Mouse (Mus musculus): ENCODE results near the gene Pf4.
"Not testable (repeated sequence)": the region's sequence is repeated elsewhere in the genome, so short reads cannot be mapped to it uniquely, and the experiment has no call there.

The Pf4 gene

DNA sequence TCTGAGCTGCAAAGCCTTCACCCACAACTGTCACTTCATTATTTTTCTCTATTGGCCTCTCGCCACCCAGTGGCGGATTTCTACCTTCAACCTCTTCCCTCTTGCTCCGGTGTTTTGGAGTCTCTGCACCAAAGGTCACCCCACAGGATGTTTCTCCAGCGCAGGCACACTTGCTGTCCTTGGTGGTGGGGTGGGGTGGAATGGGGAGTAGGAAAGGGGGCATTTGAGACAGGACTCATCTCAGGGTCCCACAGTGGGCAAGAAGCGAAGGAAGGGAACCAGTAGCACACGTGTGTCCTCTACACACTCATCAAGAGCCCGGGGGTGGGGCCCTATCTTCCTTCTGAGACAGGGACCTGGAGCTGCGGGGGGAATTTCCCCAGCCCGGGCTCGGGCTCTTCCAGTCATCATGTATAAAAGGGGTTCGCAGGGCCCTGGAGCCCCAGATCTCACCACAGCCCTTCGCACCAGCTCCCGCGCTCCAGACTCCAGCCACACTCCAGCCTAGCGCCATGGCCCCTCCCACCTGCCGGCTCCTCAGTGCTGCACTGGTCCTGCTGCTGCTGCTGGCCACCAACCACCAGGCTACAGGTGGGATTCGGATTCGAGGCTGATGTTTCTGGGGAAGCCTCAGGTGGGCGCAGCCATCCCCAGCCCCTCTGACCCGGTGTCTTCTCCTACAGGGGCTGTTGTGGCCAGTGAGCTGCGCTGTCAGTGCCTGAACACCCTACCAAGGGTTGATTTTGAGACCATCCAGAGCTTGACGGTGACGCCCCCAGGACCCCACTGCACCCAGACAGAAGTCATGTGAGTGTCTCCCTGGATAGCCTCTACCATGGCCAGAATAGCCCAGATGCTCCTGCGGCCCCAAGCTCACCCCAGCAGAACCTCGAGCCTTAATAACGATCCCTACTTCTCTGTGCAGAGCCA, 13.7 kb downstream of the Pf4 start, which contains the start of gene Cxcl3:
Gene Cxcl3, plus strand, starts transcription at position 445 of the 930 bp plus-strand sequence.
- DNase-seq (ENCODE audit: low spot score in 2 of 2), result no peak

DNA sequence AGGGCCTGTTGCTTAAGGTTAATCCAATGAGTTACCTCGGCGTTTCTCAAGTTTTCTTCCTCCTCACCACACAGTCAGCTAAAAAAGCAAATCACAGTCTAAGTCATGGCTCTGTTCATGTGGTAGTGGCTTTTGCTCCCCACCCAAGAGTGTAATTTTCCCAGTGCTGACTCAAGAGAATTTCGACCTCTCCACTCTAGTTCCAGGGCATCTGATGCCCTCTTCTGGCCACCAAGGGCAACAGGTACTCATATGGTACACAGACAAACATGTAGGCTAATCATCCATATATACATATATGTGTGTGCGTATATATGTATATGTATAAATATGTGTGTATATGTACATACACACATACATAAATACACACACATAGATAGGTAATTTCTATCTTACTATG, 15.9 kb downstream of the Pf4 start:
- DNase-seq (ENCODE audit: low spot score in 2 of 2), result no peak

DNA sequence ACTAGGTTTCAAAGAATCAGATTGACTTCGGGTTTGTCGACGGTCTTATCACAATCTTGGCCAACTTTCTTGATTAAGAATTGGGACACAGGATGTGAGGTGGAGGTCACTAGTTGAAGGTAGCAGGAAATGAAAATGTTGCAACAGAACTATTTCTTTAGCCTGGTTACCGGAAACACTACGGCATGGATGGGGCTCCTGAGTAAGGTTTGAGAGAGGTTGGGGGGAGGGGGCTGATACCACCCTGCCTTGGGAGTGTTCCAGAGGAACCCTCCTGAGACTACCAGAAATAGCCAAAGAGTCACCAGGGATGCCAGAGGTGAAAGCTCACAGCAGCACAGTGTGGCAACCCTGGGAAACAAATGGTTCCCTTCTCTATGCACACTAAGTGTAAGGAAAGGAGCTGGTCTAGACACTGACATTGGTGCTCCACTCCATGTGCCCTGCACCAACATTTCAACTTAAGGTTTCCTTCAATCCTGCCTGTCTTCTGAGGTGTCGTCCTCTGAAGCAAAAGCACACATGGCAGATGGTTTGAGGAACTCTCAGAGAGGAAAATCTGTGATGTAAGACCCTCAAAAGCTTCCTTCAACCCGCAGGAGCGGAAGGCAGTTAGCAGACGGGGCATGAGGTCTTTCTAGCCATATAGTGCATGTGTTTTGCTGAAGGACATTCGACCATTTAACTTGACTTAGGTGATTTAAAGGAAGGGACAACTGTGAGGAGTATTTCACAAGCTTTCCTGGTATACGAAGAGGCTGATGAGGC, 17.3 kb downstream of the Pf4 start:
- DNase-seq (ENCODE audit: low spot score in 2 of 2), result no peak

DNA sequence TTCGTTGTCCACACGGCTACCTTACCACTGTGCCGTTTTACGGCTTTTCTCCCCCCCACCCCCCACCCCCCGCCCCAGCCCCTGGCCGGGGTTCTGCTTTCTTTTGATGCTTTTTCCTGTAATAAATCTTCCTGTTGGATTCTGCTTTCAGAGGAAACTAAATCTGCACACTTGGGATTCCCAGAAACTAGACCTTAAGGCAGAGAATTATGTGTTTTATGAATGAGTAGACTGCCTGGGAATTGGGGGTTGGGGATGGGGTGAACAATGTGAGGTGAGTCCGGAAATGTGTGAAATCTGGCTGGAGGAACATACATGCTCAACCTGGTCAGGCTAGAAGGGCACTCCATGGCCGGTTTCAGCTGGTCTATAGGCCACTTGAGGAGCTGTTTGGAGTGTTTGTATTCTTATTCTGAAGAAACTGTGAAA, 17.9 kb downstream of the Pf4 start:
- no peak for DNase-seq (ENCODE audit: low spot score in 2 of 2)

DNA sequence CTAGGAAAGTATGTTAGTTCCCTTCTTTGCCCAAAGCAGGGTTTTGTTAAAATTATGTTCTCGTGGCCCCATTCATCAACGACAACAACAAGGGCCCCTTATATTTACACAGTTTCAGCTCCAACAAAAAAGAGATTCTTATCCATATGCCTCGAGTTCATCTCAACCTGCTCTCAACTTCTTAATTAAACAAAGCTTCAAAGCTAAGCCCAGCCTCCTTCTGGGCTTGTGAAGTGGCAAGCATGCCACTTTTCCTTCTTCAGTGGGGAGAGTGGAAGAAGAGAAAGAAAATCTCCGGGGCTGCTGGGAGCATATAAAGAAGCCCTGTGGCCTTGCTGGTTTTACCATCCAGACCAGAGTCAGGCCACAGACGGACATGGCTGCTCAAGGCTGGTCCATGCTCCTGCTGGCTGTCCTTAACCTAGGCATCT, 22.0 kb downstream of the Pf4 start, which contains the start of gene Cxcl15:
Gene Cxcl15, plus strand, starts transcription at position 340 of the 431 bp plus-strand sequence.
- DNase-seq (ENCODE audit: low spot score in 2 of 2), result no peak

DNA sequence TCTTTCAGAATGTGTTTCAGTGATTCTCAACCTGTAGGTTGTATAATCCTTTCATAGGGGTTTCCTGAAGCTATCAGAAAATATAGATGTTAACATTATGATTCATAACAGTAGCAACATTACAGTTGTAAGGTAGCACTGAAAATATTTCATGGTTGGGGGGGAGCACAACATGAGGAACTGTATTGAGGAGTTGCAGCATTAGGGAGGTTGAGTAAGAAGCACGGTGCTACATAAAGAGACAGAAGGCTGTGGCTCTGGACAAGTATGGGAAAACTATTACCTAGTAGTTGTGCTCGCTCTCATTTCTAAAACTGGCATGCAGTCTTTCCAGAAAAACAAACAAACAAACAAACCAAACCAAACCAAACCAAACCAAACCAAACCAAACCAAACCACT, 23.2 kb downstream of the Pf4 start:
- DNase-seq (ENCODE audit: low spot score in 2 of 2), result not testable (repeated sequence)

DNA sequence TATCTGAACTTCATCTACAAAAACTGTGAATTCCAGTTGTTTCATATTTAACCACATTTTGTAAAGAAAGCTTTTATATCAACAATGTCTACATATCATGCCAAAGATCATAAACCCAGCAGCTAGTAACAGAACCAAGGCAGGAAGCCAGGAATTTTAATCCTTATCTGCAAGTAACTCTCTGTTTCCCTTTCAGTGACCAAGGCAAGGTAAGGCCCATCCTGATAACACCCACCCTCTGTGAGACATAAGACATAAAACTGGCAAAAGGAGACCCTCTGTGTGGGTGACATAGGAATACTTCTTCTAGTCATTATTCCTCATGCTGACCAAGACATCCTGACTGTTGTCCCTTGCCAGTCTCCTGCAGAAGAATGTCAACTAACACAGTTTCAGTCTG, 32.3 kb downstream of the Pf4 start:
- DNase-seq (ENCODE audit: low spot score in 2 of 2), result no peak

DNA sequence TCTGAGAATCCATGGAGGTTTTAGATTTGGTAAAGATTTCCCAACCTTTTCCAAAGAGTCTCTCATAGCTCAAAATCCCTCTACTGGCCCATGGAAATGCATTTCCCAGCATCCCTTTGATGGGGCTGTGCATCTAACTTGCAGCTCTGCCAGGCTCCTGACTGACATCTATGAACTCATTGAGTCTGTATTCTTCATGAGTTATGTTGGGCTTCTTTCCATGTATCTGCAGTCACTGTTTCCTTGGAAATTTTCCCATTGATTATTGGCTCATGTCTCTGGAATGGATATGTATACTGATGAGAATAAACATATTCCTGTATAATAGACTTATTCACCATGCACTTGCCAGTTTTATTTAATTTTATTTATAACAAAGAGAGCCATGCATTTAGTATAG, 33.8 kb downstream of the Pf4 start:
- DNase-seq (ENCODE audit: low spot score in 2 of 2), result no peak

DNA sequence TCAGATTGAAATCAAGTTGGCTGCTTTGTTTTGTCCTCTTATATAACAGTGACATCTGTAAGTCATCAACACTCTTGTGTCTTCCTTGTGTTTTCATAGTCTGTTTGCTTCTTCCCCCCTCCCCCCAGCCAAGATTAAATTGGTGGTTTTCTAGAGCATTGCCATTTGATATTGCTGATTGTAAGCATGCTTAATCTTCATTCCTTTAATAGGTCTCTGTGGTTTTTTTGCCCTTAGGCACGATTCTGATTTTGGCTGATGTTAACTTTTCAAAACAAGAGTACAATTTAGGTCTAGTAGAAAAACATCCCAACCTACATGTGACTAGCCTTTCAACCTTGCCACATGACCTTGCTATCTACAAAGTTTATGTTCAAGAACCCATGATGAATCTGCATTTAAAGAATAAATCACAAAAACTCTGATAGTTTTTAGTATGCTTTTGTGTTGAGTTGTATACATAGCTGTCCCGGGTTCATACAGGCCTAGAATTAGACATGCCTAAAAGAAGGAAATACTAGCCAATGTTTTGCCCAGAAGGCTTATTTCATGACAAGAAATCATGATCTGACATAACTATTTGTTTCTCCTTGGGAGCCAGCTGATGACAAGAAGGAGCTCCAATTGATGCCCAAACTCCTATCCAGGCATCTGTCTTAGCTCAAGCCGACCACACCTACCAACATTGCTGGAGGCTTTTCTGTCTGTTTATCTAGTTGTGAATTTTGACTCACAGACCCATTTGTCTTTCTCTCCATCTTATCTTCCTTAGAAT, 35.1 kb downstream of the Pf4 start:
- no peak for DNase-seq (ENCODE audit: low spot score in 2 of 2)

DNA sequence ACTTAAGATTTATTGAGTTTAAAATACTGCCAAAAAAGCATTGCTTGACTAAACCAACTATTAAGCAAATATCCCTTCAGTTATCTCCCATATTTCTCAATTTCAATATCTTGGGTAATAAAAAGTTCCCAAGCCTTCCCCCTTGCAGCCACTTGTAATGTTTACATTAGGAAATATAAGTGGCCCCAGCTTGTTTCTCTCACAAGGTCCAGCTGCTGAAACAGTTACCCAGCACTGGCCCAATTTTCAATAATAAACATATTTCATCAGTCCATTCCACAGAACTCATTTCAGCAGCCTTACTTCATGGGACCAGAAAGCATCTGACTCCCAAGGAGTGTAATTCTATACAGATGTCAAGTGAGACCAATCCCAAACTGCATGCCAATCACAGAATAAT, 47.5 kb downstream of the Pf4 start:
- no peak for DNase-seq (ENCODE audit: low spot score in 2 of 2)
